Mouse (Mus musculus) adrenal gland (tissue): ENCODE results near the gene Il7r.
"Not testable (repeated sequence)": the region's sequence is repeated elsewhere in the genome, so short reads cannot be mapped to it uniquely, and the experiment has no call there.

Source experiments
- intact Hi-C: fragments of 180-260 bp; cut with DNase I; formaldehyde crosslinking; loops from one replicate; pipeline ENCODE4 v1.15.1; 2025
- long read RNA-seq, 2 experiments: library from polyadenylated mRNA; unstranded; transcript quantifications; one replicate each; pipeline ENCODE4 v2.0.0; 2020; ENCODE audit warnings: borderline replicate concordance in 1 of 2; ENCODE audit not compliant: insufficient replicate concordance in 1 of 2

The Il7r gene
- long read RNA-seq, experiment 1, partial matches to known transcripts: 0 of 2 reads
- long read RNA-seq, experiment 1, other reads (novel, unspliced or antisense): 1 of 2 reads
- long read RNA-seq, experiment 2, partial matches to known transcripts: 0 of 2 reads
- long read RNA-seq, experiment 2, other reads (novel, unspliced or antisense): 0 of 2 reads

DNA sequence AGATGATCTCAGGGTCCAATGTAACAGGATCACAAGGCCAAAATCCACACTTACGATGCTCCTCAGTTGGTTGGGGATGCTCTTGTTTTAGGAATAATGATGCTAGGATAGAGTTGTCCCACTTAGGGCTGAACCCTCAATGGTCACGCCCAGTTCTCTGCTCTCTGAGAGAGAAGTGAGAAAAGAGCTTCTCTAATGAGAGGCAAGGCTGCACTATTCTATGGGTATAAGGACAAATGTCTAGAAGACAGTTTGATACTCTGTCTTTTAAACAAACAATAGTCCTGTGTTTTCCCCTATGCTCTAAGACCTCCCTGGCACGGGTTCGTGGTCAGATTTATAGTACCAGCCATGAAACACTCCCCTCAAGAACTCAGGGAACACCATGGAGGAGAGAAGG, at the start of gene Il7r:
Gene Il7r (minus strand): TSS at position 101 of the 400 bp plus-strand sequence.
- intact Hi-C loops: no loop called here

DNA sequence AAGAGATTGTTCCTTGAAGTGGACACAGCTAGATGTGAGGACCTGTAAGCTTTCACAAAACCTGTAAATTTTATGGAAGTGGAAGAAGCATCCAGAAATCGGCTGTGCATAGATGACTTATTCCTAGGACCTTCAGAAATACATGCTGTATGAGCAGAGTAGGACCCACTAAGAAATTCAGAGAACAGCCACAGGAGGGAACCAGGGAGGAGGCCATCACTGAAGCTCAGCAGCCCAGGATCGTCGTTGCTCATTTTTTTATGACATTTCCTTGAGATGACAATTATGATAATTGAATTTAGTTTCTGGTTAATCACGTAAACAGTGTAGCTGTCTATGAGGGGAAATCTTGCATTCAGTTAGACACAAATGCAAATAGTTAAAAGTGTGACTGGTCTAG, 47.3 kb upstream of the Il7r start:
- intact Hi-C loops: no loop called here

DNA sequence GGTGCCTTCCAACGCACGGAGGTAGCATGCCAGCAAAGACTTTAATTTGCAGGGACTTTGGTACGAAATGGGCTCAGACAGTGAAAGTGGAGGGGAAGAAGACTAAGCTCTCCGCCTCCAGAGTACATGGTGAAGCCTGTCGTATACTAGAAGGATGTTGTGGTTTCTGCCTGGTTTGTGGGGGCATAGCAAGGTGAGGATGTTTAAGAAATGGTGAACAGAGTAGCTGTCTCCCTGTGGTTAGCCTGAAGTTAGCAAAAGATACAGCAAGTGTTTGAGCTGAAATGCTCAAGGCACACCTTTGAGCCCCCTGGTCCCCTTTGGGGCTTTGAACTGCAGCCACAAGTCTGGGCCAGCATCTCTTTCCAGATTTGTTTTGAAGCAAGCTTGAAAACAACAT, 44.8 kb upstream of the Il7r start:
- intact Hi-C loops: no loop called here

DNA sequence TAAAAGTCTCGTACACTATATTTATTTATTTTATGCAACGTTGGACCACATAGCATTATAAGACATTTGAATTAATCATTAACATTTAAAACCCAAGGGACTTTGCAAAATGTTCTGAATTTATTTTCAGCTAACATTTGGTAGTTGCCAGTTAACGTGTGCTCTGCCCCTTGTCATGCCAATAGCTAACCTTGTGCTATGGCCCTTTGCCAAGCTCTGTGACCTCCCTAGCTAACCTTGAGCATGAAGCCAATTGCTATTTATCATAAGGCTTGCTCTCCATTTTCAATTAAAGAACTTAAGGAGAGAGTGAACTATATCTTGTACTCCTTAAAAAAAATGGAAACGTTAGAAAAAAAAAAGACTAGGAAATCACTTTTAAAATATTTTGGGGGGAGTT, 43.4 kb upstream of the Il7r start:
- intact Hi-C loops: no loop called here

DNA sequence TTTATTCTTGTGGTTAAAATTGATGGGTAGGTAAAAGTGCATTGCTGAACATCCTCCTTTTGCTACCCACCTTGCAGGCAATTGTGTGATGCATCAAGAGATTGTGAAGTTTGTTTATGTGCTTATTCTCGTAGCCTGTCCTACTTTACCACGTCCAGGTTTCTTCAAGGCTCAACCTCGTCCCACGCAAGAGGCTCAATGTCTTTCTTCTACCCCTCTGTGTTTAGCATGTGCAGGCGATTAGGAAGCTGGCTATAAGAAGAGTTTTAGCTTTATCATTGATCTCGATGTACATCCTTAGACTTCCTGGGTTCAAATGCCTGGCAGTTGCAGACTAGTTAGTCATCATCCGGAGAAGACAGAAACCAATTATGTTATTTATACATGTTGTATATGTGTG, 42.7 kb upstream of the Il7r start:
- intact Hi-C loops: no loop called here

DNA sequence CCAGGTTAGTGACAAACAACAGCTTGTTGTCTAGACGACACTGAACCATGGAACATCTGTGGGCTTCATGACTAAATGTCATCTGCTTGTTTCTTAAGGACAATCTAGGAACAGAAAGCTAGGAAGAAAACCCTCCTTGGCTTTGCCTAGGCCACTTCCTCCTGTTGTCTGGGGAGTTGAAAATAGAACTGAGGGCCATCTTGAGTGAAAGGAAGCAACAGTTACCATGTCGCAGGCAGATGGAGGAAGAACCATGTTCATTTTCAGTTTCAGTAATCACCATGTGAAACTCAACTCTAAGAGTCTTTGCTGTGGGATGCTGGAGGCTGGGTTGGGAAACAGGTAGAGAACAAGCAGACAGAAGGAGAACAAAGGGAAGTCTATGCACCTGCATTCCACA, 41.9 kb upstream of the Il7r start:
- intact Hi-C loops: no loop called here

DNA sequence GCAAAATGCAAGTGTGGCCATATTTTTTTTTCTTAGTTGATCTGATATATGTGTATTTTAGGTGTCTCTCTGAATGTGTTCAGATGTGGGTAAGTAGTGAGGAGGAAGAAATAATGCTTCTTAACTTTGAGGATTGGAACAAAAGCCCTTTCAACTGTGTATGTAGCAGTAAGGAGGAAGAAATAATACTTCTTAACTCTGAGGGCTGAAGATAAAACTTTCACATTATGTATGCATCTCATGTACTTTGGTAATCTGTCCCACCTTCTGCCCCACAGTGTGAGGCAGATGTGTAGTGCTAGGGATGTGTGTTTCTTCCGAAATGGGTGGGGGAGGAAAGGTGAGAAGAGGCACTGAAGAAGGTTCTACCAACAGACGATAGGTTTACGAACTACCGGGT, 37.3 kb upstream of the Il7r start:
- intact Hi-C loops: no loop called here

DNA sequence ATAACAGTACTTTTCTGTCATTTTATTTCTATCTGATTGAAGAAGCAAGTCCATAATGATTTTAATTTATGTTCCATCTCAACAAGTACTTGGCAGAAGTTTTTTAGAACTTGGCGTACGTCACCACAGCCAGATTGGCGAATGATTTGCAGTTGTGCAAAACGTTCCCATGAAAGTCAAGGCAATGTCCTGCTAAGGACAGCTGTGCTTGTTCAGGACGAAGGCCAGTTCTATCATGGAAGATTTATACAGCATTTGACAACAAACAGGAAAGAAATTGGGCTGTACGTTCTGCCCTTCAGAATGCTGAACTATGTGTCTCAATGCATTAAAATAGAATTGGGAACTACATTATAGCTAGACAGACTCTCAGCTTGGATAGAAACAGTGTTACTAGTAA, 35.4 kb upstream of the Il7r start:
- intact Hi-C loops: no loop called here

DNA sequence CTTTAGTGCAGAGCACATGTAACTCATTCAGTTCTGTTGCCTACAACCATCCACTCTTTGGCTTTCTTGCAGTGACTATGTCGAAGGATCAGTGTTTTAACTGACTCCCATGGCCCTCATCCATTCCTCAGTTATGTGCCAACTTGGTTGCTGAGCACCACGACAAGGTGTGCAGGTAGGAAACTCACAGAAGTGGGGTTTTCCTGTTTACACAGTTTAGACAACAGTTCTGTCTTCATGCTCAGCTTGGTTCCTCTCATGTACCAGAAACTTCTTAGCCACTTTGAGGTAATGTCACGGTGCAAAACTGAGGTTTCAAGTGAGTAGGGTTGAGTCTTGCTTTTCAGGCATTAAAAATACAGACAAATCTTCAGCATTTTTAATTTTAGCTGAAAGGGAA, 34.2 kb upstream of the Il7r start:
- intact Hi-C loops: no loop called here

DNA sequence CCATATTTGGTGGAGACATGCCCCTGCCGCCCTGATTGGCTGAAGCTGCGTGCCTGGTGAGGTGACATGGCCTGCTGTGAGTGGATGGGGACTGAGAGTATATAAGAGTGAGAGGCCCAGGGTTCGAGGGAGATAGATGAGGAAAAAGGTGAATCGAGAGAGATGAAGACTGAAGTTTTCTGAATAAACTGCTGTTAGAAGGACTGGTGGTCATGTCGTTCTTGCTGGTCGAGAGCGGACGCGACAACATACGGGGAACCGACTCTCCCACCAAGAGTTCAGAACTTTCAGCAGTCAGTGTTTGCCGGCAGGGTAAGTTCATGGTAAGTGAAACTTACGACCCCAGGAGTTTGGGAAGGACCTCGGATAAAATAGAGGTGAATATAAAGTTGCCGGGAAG, 27.3 kb upstream of the Il7r start:
- intact Hi-C loops: not testable (repeated sequence)

DNA sequence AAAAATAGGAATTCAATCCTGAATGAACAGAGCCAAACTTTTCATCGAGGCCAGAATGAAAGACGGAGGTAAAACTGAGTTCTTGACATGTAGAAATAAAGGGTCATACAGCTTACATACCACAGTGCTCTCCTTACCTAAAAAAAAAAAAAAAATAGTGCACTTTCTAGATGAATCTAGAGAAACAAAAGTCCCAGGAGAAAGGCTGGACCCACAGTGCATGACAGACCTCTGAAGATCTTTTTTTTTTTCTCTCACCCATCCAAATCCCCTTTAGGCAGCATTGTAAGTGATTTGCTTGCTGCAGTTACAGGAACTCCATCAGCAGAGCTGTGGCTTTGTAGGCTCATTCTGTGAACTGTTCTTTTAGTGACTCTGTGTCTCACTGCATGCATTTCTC, 19.0 kb upstream of the Il7r start:
- intact Hi-C loops: no loop called here

DNA sequence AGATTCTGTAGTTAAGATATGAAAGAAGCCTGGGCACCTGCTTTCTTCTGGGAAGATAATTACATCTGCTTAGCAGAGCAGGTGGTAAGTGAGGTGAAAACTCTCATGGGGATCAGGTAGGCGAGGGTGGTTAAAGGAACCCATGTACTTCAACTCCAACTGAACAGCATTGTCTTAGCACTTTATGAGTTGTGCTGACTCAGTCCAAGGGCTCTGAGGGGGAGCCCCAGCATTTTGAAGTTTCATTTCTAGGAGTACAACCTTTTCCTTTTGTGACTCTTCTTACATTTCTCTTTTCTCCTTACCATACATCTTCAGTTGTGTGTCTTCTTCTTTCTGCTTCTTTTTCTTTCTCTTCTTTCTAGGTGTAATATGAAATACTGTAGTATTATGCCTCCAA, 5.2 kb upstream of the Il7r start:
- intact Hi-C loops: no loop called here

DNA sequence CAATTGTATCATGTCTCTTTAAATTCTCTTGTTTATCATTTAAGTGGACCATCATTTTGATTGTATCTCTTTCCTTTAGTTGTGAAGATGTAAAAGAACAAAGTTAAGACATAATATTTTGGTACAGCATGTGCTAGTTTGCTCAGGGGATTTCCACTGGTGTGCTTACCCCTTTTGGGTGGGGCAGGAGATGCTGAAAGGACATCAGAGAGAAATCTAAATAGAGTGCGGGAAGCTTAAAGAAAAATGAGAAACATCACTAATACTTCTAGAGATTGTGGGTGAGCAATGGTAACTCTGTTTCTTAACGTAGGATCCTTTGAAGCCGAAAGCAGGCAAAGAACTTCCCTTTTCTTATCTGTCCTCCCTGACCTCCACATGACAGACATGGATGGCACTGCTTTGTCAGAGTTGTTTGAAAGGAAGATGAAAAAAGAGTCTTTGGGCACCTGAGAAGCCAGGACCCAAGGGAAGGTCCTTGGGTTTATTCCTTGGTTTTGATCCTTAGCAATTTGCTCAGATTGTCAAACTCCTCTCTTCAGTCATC, 3.5 kb upstream of the Il7r start:
- intact Hi-C loops: no loop called here

DNA sequence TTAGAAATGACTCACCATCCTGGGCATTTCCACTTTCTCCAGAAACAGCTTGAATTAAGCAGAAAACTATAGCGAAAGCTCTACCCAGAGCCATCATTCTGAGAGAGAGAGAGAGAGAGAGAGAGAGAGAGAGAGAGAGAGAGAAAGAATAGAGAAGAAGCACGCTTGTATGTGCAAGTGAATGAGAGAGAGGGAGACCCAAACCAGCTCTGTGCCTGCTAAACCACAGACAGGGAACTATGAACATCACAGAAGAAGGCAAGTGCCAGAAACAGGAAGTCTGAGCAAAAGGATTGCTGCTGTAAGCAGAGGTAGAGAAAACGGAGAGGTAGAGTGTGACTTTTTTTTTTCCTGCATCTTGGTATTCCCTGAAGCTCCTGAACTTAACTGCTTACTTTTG, 330 bp downstream of the Il7r start:
- intact Hi-C loops: no loop called here

DNA sequence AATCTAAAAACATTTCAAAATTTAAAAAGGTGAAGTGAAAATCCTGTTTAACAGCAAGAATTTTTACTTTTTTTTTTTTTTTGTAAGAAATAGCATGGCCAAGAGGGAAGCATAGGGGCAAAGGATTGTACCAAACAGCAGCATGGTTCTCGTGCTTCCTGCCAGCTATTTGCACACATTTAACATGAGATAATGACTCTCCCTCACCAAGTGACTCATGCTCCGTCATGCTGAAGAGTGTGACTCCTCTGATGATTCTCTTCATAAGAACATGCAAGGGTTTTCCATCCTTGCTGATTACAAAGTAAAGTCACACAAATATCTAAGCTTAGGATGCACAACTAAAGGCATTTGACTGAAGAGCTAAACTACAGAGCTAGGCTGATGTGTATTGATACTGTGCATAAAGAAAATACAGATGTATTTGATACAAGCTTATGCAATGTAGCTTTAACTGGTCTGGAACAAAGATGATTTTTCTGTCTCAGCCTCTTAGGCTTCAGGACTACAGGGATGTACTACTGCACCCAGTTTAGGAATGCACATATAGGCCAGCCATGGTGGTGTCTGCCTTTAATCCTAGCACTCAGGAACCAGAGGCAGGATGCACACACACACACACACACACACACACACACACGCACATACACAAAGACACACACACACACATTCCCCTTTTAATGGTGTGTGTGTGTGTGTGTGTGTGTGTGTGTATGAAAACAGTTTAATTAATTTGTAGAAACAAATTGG, 1.6 kb downstream of the Il7r start:
- intact Hi-C loops: no loop called here

DNA sequence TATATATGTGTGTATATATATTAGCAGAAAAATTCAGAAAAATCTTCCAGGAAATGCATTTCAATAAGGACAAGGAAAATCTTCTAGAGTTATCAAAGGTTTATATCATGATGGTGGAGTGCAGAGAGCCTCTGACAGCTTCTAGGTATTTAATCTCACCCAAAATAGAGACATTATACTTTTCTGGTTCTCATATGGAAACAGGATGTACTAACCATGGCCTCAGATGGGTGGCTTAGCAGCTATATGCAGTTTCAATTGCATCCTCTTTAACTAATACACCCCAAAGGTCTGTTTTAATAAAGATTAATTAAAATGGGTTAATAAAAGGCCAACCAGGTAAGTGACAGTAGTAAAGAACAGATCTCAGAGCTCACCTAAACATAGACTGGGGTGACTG, 3.6 kb downstream of the Il7r start:
- intact Hi-C loops: no loop called here

DNA sequence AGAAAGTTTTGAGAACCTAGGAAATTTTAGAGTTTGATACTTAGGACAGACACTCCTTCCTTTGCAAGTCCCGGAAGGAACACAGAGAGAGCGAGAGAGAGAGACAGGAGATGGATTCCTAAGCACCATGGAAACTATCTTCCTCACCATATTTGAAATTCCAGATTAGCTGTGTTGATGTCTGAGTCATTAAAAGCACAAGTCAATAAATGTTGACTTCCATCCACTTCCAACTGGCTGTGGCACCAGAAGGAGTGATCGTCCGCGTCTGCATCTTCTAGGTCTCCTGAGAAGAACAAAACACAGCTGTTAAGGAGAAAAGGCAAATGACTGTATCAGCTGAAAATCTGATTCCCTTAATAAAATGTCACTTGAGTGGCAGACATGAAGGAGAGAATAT, 5.1 kb downstream of the Il7r start:
- intact Hi-C loops: no loop called here

DNA sequence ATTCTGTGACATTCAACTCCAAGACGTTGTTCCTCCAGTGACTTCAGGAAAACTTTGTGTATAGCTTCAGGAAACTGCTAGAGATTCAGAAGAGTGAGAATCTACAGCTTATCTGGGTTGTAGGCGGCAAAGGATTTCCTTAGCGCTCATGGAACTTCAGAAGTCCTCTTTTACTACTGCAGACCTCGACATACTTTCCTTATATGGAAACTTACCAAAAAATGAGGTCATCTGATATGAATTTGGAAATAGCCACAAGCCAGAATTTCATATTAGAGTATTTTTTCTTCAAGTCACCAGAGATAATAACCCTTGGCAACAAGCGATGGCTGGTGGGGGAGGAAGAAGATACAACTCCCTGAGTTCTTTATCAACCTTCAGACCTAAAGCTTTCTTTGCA, 6.0 kb downstream of the Il7r start:
- intact Hi-C loops: no loop called here

DNA sequence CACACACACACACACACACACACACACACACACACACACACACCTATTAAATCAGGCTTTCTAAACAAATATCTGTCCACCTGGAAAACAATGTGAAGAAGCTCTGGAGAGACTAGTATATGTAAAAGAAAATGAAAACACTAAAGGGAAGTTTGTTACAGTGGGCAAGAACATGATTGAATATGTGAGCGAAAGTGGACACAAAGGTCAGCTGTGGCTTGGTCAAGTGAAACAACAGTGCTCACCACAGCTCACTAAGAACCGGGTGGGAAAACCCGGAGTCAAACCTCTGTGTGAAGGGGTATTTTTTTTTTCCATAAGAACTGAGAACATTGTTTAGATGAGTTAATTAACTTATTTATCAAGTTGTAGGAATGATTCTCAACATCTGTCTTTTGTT, 6.9 kb downstream of the Il7r start:
- intact Hi-C loops: no loop called here

DNA sequence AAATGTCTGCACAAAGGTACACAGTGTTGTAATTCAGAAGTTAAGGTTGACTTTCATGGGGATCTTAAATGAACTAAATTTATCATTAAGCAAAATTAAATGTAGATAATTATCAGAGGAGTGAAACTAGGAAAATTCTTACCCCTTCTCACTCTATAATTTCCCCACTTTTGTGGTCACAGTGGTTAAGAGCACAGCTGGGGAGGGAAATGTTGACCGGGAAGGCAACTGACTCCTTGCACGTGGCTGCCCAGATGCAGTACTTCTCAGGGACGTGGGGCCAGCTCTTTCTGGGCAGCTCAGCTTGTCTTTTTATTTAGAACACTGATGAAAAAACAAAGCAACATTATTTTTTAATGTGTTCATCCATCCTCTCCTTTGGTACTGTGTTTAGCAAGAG, 37.9 kb downstream of the Il7r start:
- intact Hi-C loops: no loop called here

DNA sequence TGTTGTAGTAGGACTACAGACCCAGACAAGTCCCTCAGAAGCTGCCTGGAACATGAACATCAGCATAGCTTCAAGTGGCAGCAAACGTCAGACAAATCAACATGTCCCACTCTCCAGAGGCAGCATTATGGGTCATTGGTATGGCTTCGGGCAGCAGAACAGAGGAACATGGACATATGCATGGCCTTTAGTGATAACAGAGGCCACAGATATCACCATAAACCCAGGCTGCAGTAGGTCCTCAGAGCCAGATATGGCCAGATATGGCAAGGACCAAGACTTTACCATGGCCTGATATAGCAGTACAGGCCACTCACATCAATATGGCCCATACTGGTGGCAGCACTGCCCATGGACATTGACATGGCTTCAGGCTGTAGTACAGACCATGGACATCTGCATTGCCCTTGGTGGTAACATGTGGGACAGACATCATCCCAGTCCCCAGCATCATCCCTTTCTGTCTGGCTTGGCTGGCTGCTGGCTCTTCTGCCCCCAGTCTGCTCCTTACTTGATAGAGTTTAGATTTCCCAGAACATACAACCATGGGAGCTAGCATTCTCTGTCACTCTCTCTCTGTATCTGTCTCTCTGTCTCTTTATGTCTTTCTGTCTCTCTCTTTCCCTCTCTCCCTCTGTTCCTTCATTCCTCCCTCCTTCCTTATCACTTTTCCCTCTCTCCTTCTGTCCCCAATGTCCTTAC, 40.4 kb downstream of the Il7r start:
- intact Hi-C loops: no loop called here

DNA sequence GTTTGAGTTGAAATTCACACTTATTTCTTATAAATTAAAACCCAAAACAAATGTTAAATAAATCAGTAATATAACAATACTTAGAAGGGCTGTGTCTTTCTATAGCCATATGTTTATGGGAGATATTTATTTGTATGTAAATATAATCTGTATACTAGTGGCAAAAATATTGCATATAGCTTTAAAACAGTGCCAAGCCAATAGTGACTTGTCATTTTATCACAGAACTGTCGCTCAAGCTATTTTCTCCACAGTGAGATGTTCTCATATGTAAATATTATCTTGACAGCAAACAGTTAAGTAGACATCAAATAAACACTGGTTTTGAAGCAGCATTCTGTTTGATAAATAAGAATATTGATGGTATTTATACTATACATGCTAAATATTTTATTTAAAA, 56.8 kb downstream of the Il7r start:
- intact Hi-C loops: no loop called here

DNA sequence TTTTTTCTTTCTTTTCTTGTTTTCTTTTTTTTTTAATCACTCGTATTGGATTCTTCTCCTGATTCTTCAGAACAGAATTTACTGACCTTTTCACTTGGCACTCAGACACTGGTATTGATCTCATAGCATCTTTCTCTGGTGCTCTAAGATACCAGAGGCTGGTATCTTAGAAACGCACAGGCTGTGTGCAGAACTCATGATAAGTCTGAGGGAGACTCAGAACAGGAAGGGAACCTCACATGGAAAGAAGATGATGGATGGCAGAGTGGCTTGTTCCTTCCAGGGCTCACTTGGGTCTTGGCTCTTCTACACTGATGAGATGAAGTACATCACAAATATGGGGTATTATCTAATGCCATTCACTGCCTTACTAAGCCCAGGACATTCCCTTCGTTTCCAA, 57.4 kb downstream of the Il7r start:
- intact Hi-C loops: no loop called here
